Mouse (Mus musculus): ENCODE measurements at regions not wholly inside any gene's neighbourhood (a gene's known extent, or its start where the extent isn't known, plus 50 kb on each side); places are given as distances from the start of the nearest gene placed in this dataset.
"Not testable (repeated sequence)": the region's sequence is repeated elsewhere in the genome, so short reads cannot be mapped to it uniquely, and the experiment has no call there.

- ATAC-seq (replicated peaks; ENCODE audit: insufficient number of reproducible peaks, low FRiP score, low TSS enrichment, poor library complexity, severe bottlenecking): no peak
Observed at GRCm38 (mm10) chr12:71628796-71629195, 202.1 kb upstream of the Daam1 start.

- no peak for ATAC-seq (replicated peaks; ENCODE audit: insufficient number of reproducible peaks, low FRiP score, low TSS enrichment, poor library complexity, severe bottlenecking)
Observed at GRCm38 (mm10) chr12:71630386-71630785, 200.5 kb upstream of the Daam1 start.

DNA sequence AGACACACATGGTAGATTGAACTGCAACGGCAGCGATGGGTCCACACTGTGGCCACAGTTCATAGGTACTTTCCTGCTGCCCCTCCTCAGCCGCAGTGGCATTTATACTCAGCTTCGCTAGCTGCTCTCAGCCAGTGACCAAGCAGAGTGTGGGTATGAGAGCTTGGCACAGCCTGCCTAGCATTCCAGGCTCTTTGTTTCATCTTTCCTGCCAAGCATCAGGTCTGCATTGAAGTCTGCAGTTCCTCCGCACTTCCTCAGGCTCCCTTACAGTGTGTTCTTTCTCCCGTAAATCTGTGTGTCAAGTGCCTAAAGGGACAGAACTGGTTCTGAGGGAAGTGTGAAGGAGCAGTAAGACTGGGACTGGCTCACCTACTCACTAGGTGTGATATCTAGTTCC, 194.6 kb upstream of the Daam1 start:
- ATAC-seq (replicated peaks; ENCODE audit: insufficient number of reproducible peaks, low FRiP score, low TSS enrichment, poor library complexity, severe bottlenecking): no peak

DNA sequence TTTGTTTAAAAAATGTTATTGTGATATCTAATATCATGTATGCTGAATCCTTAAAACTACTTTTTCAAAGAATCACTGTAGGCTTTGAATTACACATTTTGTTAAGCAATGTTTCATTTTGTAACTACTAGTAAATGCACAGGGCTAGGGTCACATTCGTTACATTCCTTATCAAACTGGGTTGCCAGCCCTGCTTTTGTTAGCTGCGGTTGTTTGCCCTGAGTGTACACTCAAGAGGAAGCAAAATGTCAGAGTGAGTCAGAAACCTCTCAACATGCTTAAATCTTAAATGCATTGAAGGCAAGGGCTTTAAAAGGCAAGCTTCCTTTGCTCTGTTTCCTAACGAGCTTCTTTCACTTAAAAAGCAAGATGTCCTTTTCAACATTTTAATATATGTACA, 193.6 kb upstream of the Daam1 start:
- no peak for ATAC-seq (replicated peaks; ENCODE audit: insufficient number of reproducible peaks, low FRiP score, low TSS enrichment, poor library complexity, severe bottlenecking)

DNA sequence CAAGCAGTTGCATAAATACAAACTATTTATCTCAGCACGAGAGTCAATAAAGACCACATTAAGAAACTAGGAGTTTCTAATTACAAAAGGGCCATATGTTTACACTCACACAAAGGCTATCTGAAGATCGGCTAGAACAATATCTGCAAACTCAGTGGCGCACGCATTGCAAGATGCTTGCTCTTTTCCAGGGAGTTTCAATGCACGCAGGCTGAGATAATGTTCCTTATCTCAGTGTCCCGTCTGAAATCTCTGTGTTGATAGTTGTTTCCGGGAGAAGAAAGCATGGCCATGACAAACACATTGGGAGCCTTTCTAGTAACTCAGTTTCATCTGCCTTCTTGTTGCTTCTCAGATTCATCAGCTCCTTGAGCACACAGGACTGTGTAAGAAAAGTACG, 192.6 kb upstream of the Daam1 start:
- no peak for ATAC-seq (replicated peaks; ENCODE audit: insufficient number of reproducible peaks, low FRiP score, low TSS enrichment, poor library complexity, severe bottlenecking)

DNA sequence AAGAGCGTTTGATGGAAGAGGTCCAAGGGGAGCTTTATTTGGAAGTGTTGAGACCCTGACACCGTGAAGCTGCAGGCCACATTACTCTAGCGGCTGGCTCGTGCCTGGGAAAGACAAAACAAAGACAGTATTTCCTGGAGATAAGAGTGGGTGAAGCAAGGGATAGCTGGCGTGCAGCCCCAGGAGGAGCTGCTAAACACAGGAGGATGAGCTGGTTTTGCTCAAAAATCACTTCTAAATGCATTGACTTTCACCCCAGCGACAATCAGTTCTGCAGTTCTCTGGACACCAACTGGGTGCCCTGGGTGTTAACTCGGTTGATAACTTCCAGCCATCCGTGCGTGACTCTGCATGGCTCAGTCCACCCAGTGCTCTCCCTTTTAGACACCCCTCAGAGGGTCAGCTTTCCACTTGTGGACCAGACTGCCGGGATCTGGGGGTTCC, 190.8 kb upstream of the Daam1 start:
- ATAC-seq (replicated peaks; ENCODE audit: insufficient number of reproducible peaks, low FRiP score, low TSS enrichment, poor library complexity, severe bottlenecking): no peak

DNA sequence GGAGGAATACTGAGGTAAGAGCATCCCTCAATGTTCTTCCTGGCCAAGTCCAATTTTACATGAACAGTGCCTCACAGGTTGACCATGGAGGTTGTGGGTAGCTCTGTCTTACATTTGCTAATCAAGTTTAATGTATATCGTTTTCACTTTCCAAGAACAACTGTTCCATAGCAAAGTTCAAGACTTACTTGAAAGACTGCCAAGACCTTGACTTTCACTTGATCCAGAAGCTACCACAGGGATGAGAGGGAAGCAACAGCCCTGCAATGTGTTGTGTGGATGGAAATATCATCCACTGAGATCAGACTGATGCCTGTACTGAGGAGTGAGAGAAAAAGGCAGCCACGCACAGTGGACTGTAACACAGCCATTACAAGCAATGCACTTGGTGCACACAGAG, 189.4 kb upstream of the Daam1 start:
- ATAC-seq (replicated peaks; ENCODE audit: insufficient number of reproducible peaks, low FRiP score, low TSS enrichment, poor library complexity, severe bottlenecking): no peak

- ATAC-seq (replicated peaks; ENCODE audit: insufficient number of reproducible peaks, low FRiP score, low TSS enrichment, poor library complexity, severe bottlenecking): no peak
Observed at GRCm38 (mm10) chr12:71642797-71643337, 188.0 kb upstream of the Daam1 start.

DNA sequence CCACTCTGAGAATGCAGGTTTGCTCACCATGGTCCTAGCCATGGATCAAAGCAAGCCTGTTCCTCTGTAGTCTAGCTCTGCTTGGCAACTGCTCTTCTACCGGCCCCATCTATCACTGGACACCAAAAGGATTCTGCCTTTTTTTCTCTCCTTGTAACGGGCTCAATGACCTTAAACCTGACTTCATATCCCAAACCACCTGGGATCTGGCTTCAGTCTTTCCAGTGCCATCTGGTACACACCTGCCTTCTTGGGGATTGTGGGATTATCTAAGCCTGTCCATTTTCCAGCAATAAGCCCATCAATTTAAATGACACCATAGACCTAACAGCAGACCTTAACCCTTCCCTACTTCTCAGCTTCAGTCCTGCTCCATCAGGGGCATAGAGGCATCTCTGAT, 179.6 kb upstream of the Daam1 start:
- ATAC-seq (replicated peaks; ENCODE audit: insufficient number of reproducible peaks, low FRiP score, low TSS enrichment, poor library complexity, severe bottlenecking): no peak

- ATAC-seq (replicated peaks; ENCODE audit: insufficient number of reproducible peaks, low FRiP score, low TSS enrichment, poor library complexity, severe bottlenecking): no peak
Observed at GRCm38 (mm10) chr12:71693346-71694038, 137.4 kb upstream of the Daam1 start.

- no peak for ATAC-seq (replicated peaks; ENCODE audit: insufficient number of reproducible peaks, low FRiP score, low TSS enrichment, poor library complexity, severe bottlenecking)
Observed at GRCm38 (mm10) chr12:71701753-71702152, 129.1 kb upstream of the Daam1 start.

GRCm38 (mm10) chr12:71702181-71702580, 128.7 kb upstream of the Daam1 start:
- no peak for ATAC-seq (replicated peaks; ENCODE audit: insufficient number of reproducible peaks, low FRiP score, low TSS enrichment, poor library complexity, severe bottlenecking)

DNA sequence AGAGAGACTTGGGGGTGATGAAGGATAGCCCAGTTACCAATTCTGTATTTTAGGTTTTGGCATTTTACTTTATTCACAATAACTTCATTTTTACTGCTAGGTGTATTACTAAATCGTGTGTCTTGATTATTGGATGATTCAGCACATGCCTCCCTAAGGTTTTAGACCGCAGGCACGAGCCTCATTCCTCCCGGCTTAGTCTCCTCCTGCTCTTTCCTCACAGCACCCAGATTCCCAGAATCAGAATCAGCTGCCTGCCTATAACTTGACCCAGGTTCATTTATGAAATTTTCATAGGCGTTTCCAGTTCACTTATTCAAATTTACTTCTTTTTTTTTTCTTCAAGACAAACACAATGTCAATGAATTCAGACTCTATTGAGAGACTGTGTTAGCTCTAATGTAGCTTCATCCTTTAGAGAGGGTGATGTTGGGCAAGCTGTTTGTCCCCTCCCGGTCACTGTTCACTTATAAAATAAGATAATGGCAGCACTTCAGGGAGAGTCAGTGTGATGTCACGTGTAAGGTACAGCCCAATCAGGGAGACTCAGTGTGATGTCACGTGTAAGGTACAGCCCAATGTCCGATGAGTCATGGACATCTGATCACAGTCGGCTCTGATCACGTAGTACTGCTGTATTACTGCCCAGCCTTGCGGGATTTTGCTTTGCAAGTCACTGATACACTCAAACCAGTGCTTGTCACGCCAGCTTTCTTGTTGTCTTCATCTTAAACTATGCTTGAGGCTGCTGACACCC, 127.6 kb upstream of the Daam1 start:
- no peak for ATAC-seq (replicated peaks; ENCODE audit: insufficient number of reproducible peaks, low FRiP score, low TSS enrichment, poor library complexity, severe bottlenecking)

- no peak for ATAC-seq (replicated peaks; ENCODE audit: insufficient number of reproducible peaks, low FRiP score, low TSS enrichment, poor library complexity, severe bottlenecking)
Observed at GRCm38 (mm10) chr12:71704431-71704830, 126.4 kb upstream of the Daam1 start.

- ATAC-seq (replicated peaks; ENCODE audit: insufficient number of reproducible peaks, low FRiP score, low TSS enrichment, poor library complexity, severe bottlenecking): no peak
Observed at GRCm38 (mm10) chr12:71707727-71708369, 123.0 kb upstream of the Daam1 start.

GRCm38 (mm10) chr12:71714606-71715005, 116.3 kb upstream of the Daam1 start:
- no peak for ATAC-seq (replicated peaks; ENCODE audit: insufficient number of reproducible peaks, low FRiP score, low TSS enrichment, poor library complexity, severe bottlenecking)

GRCm38 (mm10) chr12:71718412-71718811, 112.5 kb upstream of the Daam1 start:
- not testable (repeated sequence) for ATAC-seq (replicated peaks; ENCODE audit: insufficient number of reproducible peaks, low FRiP score, low TSS enrichment, poor library complexity, severe bottlenecking)

- ATAC-seq (replicated peaks; ENCODE audit: insufficient number of reproducible peaks, low FRiP score, low TSS enrichment, poor library complexity, severe bottlenecking): no peak
Observed at GRCm38 (mm10) chr12:71718911-71719310, 112.0 kb upstream of the Daam1 start.

DNA sequence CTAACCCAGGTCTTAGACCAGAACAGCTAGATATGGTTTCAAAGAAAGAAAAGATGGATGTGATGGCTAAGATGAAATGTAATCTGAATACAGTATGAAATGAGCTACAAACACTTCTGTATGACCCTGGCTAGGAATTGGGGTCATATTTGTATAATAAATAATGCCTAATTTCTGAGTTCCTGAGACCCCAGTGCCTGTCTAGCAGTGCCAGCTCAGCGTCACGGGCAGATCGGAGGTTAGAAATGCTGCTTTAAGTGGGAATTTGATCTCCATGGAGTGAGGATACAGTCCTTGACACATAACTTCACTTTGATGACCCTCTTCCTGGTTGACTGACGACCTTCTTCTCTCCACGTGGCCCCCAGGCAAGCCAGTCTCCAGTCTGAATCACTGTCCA, 105.7 kb upstream of the Daam1 start:
- ATAC-seq (replicated peaks; ENCODE audit: insufficient number of reproducible peaks, low FRiP score, low TSS enrichment, poor library complexity, severe bottlenecking): no peak

All from monocyte, adult 5-6 weeks (primary cell).